Mouse (Mus musculus): ENCODE measurements around the gene Col16a1. TPM values are rescaled to one million over a fixed set of nuclear protein-coding genes. Genes with fewer than 3 reads are reported as not detected.

The Col16a1 gene
- polyA plus RNA-seq, 1 experiment from 2014 or later = 10.5 TPM

DNA sequence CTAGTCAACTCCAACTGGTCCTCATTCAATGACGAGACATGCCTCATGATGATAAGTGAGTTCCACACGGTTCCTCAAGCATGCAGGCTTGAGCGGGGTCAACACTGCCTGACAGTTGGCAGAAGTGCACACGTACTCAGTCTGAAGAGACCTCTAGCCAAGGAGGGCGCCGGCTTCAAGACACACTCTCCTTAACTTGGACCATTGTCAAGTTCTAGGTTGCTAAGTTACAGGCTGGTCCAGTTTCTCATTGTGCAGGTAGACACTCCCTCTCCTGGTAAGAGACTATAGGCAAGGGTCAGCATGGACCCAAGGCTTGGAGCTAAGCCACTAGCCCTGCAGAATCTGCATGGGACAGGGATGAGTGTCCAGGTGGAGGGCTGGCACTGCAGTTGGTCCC, 77.5 kb downstream of the Col16a1 start:
- WGBS = 91% methylated on average over 6 of the region's 6 CpGs
- Histone ChIP-seq H3K4me2 (ENCODE audit: low read length) (no peak overlapping the region), H3K36me3 (ENCODE audit: control insufficient read depth, insufficient read depth, low read length) (peaks cover 13% of the 10 kb centered on the region), H3K9me3 (replicated peaks; ENCODE audit: control insufficient read depth, low read length, poor library complexity, severe bottlenecking) (no peaks in the 10 kb centered on the region), H3K27me3 (ENCODE audit: control insufficient read depth, insufficient read depth, low read depth, low read length) (no peaks in the 10 kb centered on the region), H3K9ac (ENCODE audit: low read depth, low read length) (no peak overlapping the region), H3K4me3 (ENCODE audit: low read depth, low read length) (no peak overlapping the region), H3K27ac (ENCODE audit: low read length) (no peak overlapping the region), H3K4me1 (ENCODE audit: control insufficient read depth, insufficient read depth, low read length) (no peaks in the 10 kb centered on the region)
- no peak for ATAC-seq

DNA sequence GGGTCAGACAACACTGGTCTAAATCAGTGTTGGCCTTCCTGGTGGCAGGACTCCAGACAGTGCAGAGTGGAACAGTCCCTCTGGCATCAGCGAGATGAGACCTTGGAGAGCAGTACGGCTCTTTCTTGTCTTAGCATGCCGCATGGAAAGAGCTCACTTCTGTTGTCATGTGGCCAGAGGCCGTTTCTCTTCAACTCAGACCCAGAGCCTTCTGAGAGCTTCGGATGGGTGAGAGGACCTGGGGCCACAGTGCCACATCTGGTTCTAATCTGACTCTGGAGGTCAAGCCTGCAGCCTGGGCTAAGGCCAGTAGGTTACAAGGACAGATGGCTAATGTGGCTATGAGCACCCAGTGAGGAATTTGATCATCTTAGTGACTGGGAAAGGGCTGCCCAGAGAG, 78.3 kb downstream of the Col16a1 start:
- Histone ChIP-seq H3K27me3 (ENCODE audit: control insufficient read depth, insufficient read depth, low read depth, low read length) (no peaks in the 10 kb centered on the region), H3K4me2 (ENCODE audit: low read length) (no peak overlapping the region), H3K27ac (ENCODE audit: low read length) (no peak overlapping the region), H3K9me3 (replicated peaks; ENCODE audit: control insufficient read depth, low read length, poor library complexity, severe bottlenecking) (no peaks in the 10 kb centered on the region), H3K36me3 (ENCODE audit: control insufficient read depth, insufficient read depth, low read length) (peaks cover 13% of the 10 kb centered on the region), H3K4me1 (ENCODE audit: control insufficient read depth, insufficient read depth, low read length) (no peaks in the 10 kb centered on the region), H3K4me3 (ENCODE audit: low read depth, low read length) (no peak overlapping the region), H3K9ac (ENCODE audit: low read depth, low read length) (no peak overlapping the region)
- WGBS = 88% methylated on average over 5 of the region's 5 CpGs
- no peak for ATAC-seq

DNA sequence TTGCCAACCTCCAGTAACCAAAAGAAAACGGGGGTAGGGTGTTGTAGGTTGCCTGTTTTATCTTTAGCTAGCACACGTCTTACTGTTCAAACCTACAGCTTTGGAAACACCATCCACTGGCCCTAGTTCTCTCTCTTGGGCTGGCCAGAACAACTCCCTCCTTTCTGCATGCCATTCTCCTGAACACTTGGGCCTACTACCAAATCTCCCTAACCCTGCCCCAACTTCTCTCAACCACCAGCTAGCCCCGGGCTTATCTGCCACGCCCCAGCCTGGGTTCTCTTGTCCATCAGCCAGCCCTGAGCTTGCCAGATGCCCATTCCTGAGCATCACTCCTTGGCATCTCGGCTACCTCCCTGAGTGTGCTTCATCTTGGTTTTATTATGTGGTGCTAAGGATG, 81.3 kb downstream of the Col16a1 start:
- no peak for ATAC-seq
- Histone ChIP-seq H3K27me3 (ENCODE audit: control insufficient read depth, insufficient read depth, low read depth, low read length) (no peaks in the 10 kb centered on the region), H3K4me2 (ENCODE audit: low read length) (no peak overlapping the region), H3K9ac (ENCODE audit: low read depth, low read length) (no peak overlapping the region), H3K9me3 (replicated peaks; ENCODE audit: control insufficient read depth, low read length, poor library complexity, severe bottlenecking) (no peaks in the 10 kb centered on the region), H3K36me3 (ENCODE audit: control insufficient read depth, insufficient read depth, low read length) (peaks cover 8% of the 10 kb centered on the region; the same call in 1 of the 2 replicates), H3K27ac (ENCODE audit: low read length) (no peak overlapping the region), H3K4me1 (ENCODE audit: control insufficient read depth, insufficient read depth, low read length) (no peaks in the 10 kb centered on the region), H3K4me3 (ENCODE audit: low read depth, low read length) (no peak overlapping the region)
- WGBS = 88% methylated on average over 5 of the region's 5 CpGs

DNA sequence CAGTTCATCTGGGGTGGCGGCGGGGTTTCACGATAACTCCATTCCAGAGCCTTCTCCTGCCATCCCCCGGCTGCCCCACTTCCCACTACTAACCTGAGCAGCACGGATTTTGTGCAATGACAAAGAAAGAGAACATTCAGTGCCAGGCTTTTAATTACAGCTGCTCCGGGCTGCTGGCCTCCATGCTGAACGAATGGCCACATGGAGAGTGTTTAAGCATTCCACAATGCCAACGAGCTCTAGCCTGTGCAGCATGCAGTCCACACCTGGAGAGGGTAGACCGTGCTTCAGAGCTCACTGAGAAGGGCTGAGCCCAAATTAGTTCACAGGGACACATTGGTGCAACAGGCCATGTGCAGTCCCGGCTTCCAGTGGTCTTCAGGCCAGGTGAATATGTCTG, 82.4 kb downstream of the Col16a1 start:
- no peak overlapping the region for H3K4me3 ChIP-seq (ENCODE audit: low read depth, low read length)
- H3K4me2 ChIP-seq (ENCODE audit: low read length) = no peak overlapping the region
- 70% methylated on average over 10 of the region's 10 CpGs for WGBS
- H3K9ac ChIP-seq (ENCODE audit: low read depth, low read length) = no peak overlapping the region
- ATAC-seq = no peak
- H3K36me3 ChIP-seq (ENCODE audit: control insufficient read depth, insufficient read depth, low read length) = peaks cover 6% of the 10 kb centered on the region; the same call in 1 of the 2 replicates
- H3K27me3 ChIP-seq (ENCODE audit: control insufficient read depth, insufficient read depth, low read depth, low read length) = no peaks in the 10 kb centered on the region
- no peaks in the 10 kb centered on the region for H3K4me1 ChIP-seq (ENCODE audit: control insufficient read depth, insufficient read depth, low read length)
- H3K27ac ChIP-seq (ENCODE audit: low read length) = no peak overlapping the region
- no peaks in the 10 kb centered on the region for H3K9me3 ChIP-seq (replicated peaks; ENCODE audit: control insufficient read depth, low read length, poor library complexity, severe bottlenecking)

DNA sequence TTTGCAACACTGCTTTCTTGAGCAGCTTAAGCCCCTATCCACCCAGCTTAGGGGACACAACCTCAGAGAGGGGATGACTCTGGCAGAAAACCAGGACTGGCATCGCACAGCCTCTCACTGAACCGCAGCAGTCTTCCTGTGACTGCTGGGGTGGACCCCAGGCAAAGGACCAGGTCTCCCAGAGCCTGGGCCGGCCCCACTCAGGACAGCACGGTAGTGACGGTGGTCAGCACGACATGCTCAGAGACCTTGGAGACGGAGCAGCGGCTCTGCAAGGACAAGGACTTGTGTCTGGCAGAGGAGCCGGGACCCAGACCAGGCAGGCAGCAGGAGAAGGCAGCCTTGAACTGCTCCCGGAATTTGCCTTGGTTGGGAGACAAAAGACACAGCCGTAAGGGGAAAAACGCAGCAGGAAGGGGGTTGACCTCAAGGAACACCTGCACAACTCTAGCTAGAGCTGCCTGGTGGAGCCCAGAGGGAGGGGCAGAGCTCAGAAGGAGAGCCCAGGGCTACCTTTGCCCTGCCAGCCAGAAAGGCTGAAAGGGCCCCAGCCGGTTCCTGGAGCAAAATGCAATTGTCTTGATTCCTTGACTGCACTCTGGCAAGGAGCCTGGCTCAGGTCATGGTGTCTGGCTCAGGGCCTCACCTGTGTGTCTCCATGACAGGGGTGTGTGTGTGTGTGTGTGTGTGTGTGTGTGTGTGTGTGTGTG, 83.2 kb downstream of the Col16a1 start:
- no peak overlapping the region for H3K4me2 ChIP-seq (ENCODE audit: low read length)

DNA sequence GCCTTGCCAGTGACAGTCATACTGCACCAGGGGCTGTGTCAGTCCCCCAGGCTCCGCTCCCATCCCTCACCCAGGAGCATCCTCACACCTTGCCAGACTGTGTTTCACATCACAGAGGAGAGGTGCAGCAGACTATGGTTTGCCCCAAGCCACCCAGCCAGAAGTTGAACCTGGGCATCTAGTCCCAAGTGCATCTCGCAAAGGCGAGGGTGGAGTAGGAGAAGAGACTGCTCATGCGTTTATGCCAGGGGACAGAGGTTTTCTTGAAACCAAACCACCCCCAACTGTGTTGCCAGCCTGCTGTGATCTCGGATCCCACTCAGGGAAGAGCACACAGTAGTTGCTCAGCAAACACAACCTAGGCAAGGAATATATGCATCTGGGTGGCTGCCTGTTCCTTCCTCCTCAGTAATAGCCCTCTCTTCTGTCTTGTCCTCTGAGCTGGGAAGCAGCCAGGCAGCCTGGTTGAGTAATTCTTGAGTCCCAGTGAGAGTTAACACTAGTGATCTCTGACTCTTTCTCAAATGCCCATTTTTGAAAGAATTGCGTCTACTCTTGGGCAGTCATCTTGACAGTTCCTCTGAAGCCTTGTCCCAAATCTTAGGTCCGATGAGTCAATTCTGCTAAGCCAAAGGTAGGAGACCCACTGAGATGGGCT, 83.9 kb downstream of the Col16a1 start:
- H3K4me2 ChIP-seq (ENCODE audit: low read length) = no peak overlapping the region
- 84% methylated on average over 7 of the region's 7 CpGs for WGBS
- no peak for ATAC-seq

More for the DNA sequence above, 83.2 kb downstream of the Col16a1 start:
- Histone ChIP-seq H3K36me3 (ENCODE audit: control insufficient read depth, insufficient read depth, low read length) (peaks cover 2% of the 10 kb centered on the region; the same call in 1 of the 2 replicates), H3K9me3 (replicated peaks; ENCODE audit: control insufficient read depth, low read length, poor library complexity, severe bottlenecking) (no peaks in the 10 kb centered on the region), H3K9ac (ENCODE audit: low read depth, low read length) (no peak overlapping the region), H3K27me3 (ENCODE audit: control insufficient read depth, insufficient read depth, low read depth, low read length) (no peaks in the 10 kb centered on the region), H3K4me1 (ENCODE audit: control insufficient read depth, insufficient read depth, low read length) (no peaks in the 10 kb centered on the region), H3K27ac (ENCODE audit: low read length) (no peak overlapping the region), H3K4me3 (ENCODE audit: low read depth, low read length) (no peak overlapping the region)
- 49% methylated on average over 13 of the region's 13 CpGs for WGBS
- ATAC-seq = no peak

DNA sequence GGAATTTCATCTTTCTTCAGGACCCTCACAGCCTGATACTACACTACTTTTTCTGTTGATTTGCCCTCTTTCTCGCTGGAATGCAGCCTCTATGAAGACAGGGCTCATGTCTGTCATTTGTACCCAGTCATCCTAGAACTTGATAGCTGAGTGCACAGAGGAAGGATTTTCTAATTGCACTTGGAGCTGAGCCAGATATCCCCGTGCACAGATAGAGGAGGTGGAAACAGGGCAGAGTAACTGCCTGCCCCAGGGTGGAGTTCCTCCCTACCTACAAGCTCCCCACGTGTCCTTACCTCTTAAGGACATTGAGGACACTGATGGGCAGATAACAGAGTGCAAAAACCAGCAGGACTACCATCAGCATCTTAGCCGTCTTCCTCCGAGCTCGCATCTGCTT, 85.8 kb downstream of the Col16a1 start:
- Histone ChIP-seq H3K27ac (ENCODE audit: low read length) (no peak overlapping the region), H3K36me3 (ENCODE audit: control insufficient read depth, insufficient read depth, low read length) (no peaks in the 10 kb centered on the region), H3K4me3 (ENCODE audit: low read depth, low read length) (no peak overlapping the region), H3K9ac (ENCODE audit: low read depth, low read length) (no peak overlapping the region), H3K4me1 (ENCODE audit: control insufficient read depth, insufficient read depth, low read length) (peaks cover 4% of the 10 kb centered on the region; the same call in 1 of the 2 replicates), H3K9me3 (replicated peaks; ENCODE audit: control insufficient read depth, low read length, poor library complexity, severe bottlenecking) (no peaks in the 10 kb centered on the region), H3K4me2 (ENCODE audit: low read length) (no peak overlapping the region), H3K27me3 (ENCODE audit: control insufficient read depth, insufficient read depth, low read depth, low read length) (peaks cover 10% of the 10 kb centered on the region; the same call in 1 of the 2 replicates)
- ATAC-seq = no peak
- 58% methylated on average over 6 of the region's 6 CpGs for WGBS

More for the DNA sequence above, 83.9 kb downstream of the Col16a1 start:
- Histone ChIP-seq H3K4me1 (ENCODE audit: control insufficient read depth, insufficient read depth, low read length) (no peaks in the 10 kb centered on the region), H3K9me3 (replicated peaks; ENCODE audit: control insufficient read depth, low read length, poor library complexity, severe bottlenecking) (no peaks in the 10 kb centered on the region), H3K9ac (ENCODE audit: low read depth, low read length) (no peak overlapping the region), H3K4me3 (ENCODE audit: low read depth, low read length) (no peak overlapping the region), H3K36me3 (ENCODE audit: control insufficient read depth, insufficient read depth, low read length) (peaks cover 2% of the 10 kb centered on the region; the same call in 1 of the 2 replicates), H3K27ac (ENCODE audit: low read length) (no peak overlapping the region), H3K27me3 (ENCODE audit: control insufficient read depth, insufficient read depth, low read depth, low read length) (no peaks in the 10 kb centered on the region)

DNA sequence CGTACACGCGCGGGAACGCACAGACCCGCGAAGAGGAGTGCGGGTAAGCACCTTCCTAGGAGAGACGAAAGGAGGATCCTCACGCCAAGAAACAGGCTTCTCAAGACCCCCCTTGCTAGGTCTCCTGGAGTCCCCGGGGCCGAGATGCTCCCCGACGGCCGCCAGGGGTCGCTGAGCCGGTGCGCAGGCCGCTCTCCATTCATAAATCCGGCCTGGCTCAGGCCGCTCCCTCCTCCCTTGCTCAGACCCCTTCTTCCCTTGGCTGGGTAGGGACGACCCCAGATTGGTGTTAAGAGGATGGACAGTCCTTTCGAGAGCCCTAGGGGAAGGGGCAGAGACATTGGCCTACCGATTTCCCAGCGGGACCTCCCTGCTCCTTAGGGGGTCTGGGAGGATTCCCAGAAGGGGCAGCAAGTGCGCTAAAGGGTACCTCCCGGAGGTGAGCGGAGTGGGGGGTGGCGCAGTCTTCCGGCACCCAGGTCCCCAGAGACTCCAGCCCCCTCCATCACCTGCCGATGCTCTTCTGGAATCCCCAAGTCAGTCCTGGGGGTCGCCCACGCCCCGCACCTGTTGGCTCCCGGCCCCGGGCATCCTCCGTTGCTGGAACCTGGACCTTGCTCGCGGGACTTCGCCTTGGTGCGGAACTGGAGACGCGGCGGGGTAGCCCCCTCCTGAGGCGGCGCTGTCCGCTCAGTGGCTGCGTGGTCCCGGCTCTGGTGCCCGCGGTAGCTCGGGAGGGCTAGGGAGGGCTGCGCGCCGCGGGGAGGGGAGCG, 91.0 kb downstream of the Col16a1 start:
- Histone ChIP-seq H3K4me2 (ENCODE audit: low read length) (peak overlapping the region; percentile 97), H3K36me3 (ENCODE audit: control insufficient read depth, insufficient read depth, low read length) (no peaks in the 10 kb centered on the region), H3K9ac (ENCODE audit: low read depth, low read length) (peak overlapping the region; percentile 65), H3K4me1 (ENCODE audit: control insufficient read depth, insufficient read depth, low read length) (peaks cover 18% of the 10 kb centered on the region), H3K27ac (ENCODE audit: low read length) (no peak overlapping the region), H3K4me3 (ENCODE audit: low read depth, low read length) (peak overlapping the region; percentile 50), H3K9me3 (replicated peaks; ENCODE audit: control insufficient read depth, low read length, poor library complexity, severe bottlenecking) (no peaks in the 10 kb centered on the region), H3K27me3 (ENCODE audit: control insufficient read depth, insufficient read depth, low read depth, low read length) (peaks cover 20% of the 10 kb centered on the region)
- ATAC-seq = peak; percentile 72
- WGBS = under 1% methylated on average over 53 of the region's 57 CpGs

DNA sequence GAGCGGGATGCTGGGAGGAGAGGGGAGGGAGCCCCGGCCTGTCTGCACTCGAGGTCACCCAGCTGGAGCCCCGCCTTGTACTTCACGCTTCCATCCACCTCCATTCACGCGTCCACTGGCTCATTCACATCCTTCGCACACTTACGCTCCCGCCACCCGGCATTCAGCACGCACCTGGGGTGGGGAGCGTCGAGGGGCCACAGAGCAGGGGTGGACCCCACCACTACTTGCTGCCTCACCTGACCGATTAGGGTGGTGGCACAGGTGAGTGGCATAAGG, 91.5 kb downstream of the Col16a1 start, which contains the start of gene Hcrtr1:
Gene Hcrtr1, minus strand, starts transcription at position 146 of the 279 bp plus-strand sequence.
- Histone ChIP-seq H3K27me3 (ENCODE audit: control insufficient read depth, insufficient read depth, low read depth, low read length) (peaks cover 20% of the 10 kb centered on the region), H3K4me2 (ENCODE audit: low read length) (peak within 1 kb of the TSS; percentile 97), H3K4me3 (ENCODE audit: low read depth, low read length) (peak within 1 kb of the TSS; percentile 50), H3K9me3 (replicated peaks; ENCODE audit: control insufficient read depth, low read length, poor library complexity, severe bottlenecking) (no peaks in the 10 kb centered on the region), H3K36me3 (ENCODE audit: control insufficient read depth, insufficient read depth, low read length) (no peaks in the 10 kb centered on the region), H3K27ac (ENCODE audit: low read length) (no peak within 1 kb of the TSS), H3K9ac (ENCODE audit: low read depth, low read length) (peak within 1 kb of the TSS; percentile 65), H3K4me1 (ENCODE audit: control insufficient read depth, insufficient read depth, low read length) (peaks cover 18% of the 10 kb centered on the region)
- WGBS = under 1% methylated on average over 14 of the region's 15 CpGs
- peak; percentile 25; the same call in 1 of the 2 replicates for ATAC-seq

Measured in midbrain, embryonic 16.5 days (tissue).